Mouse (Mus musculus): ENCODE measurements around the gene Ccdc60. TPM values are rescaled to one million over a fixed set of nuclear protein-coding genes. Genes with fewer than 3 reads are reported as not detected.

Gene Ccdc60
- total RNA-seq, 2 experiments from 2014 or later, result not detected

DNA sequence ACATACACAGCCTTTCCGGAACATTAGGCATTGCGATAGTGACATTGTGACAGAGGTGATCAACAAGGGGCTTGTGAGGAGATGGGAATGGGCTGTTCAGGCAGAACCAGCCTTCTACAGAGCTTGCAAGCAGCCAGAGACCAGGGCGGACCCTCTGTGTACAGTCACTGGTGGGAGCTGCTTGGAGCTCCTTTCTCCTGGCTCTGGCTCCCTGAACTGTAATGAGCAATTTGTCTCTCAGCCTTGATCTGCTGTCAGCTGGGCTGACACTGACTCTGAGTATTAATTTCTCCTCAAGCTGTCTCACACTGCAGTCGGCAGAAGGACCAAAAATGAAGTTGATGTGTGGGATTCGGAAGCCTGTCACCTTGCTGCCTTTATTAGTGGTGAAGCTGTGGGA, 28.4 kb downstream of the Ccdc60 start:
- no peak overlapping the region for H3K27ac ChIP-seq
- no peak overlapping the region for H3K4me3 ChIP-seq
- TF ChIP-seq CTCF (IDR thresholded peaks at IDR 0.05), result no peak
- intact Hi-C loops (cut with DNase I), result no loop called here
- DNase-seq, result no peak

DNA sequence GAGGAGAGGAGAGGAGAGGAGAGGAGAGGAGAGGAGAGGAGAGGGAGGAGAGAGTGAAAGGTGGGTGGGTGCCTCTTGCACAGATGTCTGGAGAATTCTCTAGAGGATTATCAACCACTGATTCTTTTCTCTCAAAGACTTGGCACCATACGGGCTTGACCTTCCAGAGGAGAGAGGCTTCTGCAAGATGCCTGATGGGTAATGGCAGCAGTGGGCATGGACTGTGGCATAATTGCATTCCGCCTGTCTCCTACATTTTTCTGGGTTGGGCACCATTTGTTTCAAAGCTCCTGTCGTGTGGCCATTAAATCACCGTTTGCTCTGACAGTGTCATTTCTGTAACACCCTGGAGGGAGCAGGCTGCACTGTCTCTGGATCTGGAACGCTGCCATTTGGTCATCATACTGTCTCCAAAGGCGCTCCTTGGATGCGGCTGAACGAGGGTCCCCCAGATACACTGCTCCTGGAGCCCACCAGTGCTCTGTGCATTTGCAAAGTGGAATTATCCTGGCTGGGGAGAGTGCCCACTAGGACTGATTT, 30.4 kb downstream of the Ccdc60 start:
- H3K27ac ChIP-seq, result no peak overlapping the region
- no peak for DNase-seq
- no peak for TF ChIP-seq CTCF (IDR thresholded peaks at IDR 0.05)
- intact Hi-C loops (cut with DNase I), result no loop called here
- no peak overlapping the region for H3K4me3 ChIP-seq

DNA sequence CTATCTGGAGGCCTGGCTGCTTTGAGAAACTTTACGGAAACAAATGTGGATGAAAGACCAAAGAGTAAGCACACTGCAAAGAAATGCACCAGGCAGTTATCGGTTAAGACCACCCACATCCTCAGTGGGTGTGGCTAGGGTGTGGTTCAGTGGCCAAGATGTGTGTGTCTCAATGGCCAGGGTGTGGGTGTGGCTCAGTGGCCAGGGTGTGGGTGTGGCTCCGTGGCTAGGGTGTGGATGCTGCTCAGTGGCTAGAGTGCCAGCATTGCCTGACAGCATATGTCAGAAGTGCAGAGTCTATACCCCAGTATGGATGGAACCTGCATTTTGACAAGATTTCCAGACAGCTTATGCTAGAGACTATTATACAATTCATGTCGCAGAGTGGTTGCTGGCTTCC, 34.9 kb downstream of the Ccdc60 start:
- H3K4me3 ChIP-seq, result no peak overlapping the region
- DNase-seq, result no peak
- no peak for TF ChIP-seq CTCF (IDR thresholded peaks at IDR 0.05)
- intact Hi-C loops (cut with DNase I), result no loop called here
- H3K27ac ChIP-seq, result no peak overlapping the region

DNA sequence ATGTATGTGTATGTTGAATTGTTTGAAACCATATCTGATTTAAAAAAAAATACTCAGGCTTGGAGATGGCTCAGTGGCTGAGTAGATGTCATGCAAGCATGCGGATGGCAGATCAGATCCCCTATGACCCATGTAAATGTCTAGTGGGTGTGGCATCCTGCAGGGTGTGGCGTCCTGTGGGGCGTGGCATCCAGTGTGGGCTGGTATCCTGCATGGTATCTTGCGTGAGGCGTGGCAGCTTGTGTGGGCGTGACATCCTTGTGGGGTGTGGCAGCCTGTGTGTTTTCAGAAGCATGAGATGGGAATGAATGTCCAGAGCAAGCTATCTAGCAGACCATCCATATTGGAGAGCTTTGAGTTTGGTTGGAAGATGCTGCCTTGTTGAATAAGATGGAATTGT, 36.6 kb downstream of the Ccdc60 start:
- H3K4me3 ChIP-seq, result no peak overlapping the region
- intact Hi-C loops (cut with DNase I), result no loop called here

DNA sequence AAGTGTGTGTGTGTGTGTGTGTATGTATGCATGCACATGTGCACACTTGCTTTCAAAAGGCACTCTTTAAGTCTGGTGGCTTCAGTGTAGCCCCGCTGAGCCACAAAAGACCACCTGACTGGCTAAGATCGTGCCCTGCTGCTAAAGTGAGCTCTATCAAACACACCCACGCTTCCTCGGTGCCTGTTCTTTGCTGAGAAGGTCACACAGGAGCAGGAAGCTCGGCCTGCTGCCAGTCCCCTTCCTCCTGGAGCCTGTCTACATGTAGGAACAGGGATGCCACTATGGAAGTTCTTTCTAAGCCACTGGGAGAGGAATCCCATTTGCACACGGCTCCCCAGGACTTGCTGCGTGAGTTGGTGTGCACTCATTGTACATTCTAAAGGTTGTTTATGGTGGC, 42.1 kb downstream of the Ccdc60 start:
- Histone ChIP-seq H3K4me3 (no peak overlapping the region), H3K27ac (no peak overlapping the region)
- intact Hi-C loops (cut with DNase I), result no loop called here
- peak; percentile 8 for DNase-seq
- no peak for TF ChIP-seq CTCF (IDR thresholded peaks at IDR 0.05)

More for the DNA sequence above, 36.6 kb downstream of the Ccdc60 start:
- no peak overlapping the region for H3K27ac ChIP-seq
- TF ChIP-seq CTCF (IDR thresholded peaks at IDR 0.05), result no peak
- DNase-seq, result peak; percentile 2

- Histone ChIP-seq H3K27ac (no peak overlapping the region), H3K4me3 (no peak overlapping the region)
- DNase-seq, result no peak
- no peak for TF ChIP-seq CTCF (IDR thresholded peaks at IDR 0.05)
- intact Hi-C loops (cut with DNase I), result no loop called here
Observed at GRCm38 (mm10) chr5:116244476-116244875, 44.3 kb downstream of the Ccdc60 start.

- Histone ChIP-seq H3K4me3 (no peak overlapping the region), H3K27ac (no peak overlapping the region)
- intact Hi-C loops (cut with DNase I), result no loop called here
- peak; percentile 0 for DNase-seq
- no peak for TF ChIP-seq CTCF (IDR thresholded peaks at IDR 0.05)
Observed at GRCm38 (mm10) chr5:116243622-116244021, 45.2 kb downstream of the Ccdc60 start.

DNA sequence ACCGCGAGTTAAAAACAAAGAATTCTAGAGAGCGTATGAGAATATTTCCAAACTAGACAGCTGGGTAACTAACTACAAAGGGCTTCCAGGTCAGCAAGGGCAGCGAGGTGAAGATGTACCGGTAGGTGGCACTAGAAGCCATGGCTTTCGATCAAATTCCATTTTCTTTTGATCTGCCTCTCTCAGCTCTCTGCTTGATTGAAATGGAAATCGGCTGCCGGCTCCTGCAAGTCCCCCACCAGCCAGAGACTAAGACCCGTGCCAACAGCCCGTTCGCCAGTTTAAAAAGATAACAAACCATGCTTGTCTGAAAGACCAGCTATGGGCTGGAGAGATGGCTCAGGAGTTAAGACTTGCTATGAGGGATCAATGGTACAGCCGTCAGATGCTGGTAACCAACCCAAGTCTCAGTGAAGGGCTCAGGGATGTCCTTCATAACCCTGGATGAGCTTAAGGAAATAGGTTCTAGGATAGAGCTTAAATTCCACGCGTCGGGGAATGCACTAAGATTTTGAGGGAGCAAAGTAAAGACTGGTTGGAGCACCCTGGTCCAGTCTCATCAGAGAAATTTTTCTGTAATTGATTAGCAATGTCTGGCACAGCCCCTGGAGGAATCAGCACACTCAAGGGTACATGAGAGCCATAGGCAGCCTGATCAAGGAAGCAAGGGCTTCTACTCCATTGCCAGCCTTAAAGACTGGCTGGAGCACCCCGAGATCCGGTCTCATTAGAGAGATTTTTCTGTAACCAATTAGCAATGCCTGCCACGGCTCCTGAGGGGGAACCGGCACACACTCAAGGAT, 56.7 kb downstream of the Ccdc60 start:
- peak; percentile 28 for DNase-seq
- intact Hi-C loops (cut with DNase I), result loop anchor here (1.0 to 10.0 kb wide), 2 partner anchors 173 to 244 kb away; no protein-coding TSS in a partner anchor
- no peak overlapping the region for H3K4me3 ChIP-seq
- peak; percentile 84 for TF ChIP-seq CTCF (IDR thresholded peaks at IDR 0.05)
- no peak overlapping the region for H3K27ac ChIP-seq

DNA sequence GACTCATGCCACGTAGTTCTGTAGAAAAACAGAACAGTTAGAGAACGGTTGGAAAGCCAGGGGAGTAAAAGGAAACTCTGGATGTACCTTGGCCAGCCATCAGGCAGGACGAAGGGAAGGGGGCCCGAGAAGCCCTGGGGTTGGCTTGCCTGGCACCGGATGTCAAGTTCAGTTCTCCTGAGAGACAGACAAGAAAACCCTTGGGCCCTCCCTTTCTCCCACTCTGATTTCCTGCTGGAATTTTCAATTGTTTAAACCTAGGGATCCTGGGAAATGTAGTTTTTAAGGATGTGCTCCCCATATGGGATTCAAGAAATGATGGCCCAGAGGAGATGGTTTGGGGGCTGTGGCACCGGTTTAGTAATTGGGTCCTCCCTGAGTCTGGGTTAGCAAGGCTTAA, 60.4 kb downstream of the Ccdc60 start:
- Histone ChIP-seq H3K27ac (no peak overlapping the region), H3K4me3 (no peak overlapping the region)
- intact Hi-C loops (cut with DNase I), result no loop called here
- TF ChIP-seq CTCF (IDR thresholded peaks at IDR 0.05), result no peak
- DNase-seq, result no peak

DNA sequence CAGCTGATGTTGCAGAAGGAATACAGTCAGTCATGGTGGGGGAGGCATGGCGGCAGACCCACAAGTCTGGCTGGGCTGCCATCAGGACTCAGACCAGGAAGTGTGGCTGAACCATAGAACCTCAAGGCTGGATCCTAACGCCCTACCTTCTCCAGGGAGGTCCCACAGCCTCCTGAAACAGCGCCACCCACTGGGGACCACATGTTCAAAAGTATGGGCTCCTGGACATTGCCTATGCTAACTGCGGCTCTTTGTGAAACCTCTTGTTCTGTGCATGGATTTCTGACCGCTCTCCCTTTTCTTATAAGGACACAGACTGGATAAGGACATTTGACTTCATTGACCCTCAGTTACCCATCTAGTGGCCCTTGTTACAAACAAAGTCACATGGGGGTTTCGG, 64.8 kb downstream of the Ccdc60 start:
- no peak for TF ChIP-seq CTCF (IDR thresholded peaks at IDR 0.05)
- no peak for DNase-seq
- H3K27ac ChIP-seq, result no peak overlapping the region
- intact Hi-C loops (cut with DNase I), result no loop called here
- H3K4me3 ChIP-seq, result no peak overlapping the region

DNA sequence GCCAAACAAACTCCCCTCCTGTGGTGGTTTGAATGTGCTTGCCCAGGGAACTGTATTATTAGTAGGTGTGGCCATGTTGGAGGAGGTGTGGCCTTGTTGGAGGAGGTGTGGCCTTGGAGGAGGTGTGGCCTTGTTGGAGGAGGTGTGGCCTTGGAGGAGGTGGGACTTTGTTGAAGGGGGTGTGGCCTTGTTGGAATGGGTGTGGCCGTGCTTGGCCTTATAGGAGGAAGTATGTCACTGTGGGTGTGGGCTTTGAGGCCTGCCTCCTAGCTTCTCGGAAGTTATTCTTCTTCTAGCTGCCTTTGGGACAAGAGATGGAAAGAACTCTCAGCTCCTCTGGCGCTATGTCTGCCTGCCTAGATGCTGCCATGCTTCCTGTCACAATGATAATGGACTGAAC, 66.9 kb downstream of the Ccdc60 start:
- TF ChIP-seq CTCF (IDR thresholded peaks at IDR 0.05), result no peak
- Histone ChIP-seq H3K4me3 (no peak overlapping the region), H3K27ac (no peak overlapping the region)
- intact Hi-C loops (cut with DNase I), result no loop called here
- DNase-seq, result no peak

GRCm38 (mm10) chr5:116219288-116219687, 69.5 kb downstream of the Ccdc60 start:
- intact Hi-C loops (cut with DNase I), result no loop called here
- H3K27ac ChIP-seq, result no peak overlapping the region
- no peak for DNase-seq
- H3K4me3 ChIP-seq, result no peak overlapping the region
- no peak for TF ChIP-seq CTCF (IDR thresholded peaks at IDR 0.05)

DNA sequence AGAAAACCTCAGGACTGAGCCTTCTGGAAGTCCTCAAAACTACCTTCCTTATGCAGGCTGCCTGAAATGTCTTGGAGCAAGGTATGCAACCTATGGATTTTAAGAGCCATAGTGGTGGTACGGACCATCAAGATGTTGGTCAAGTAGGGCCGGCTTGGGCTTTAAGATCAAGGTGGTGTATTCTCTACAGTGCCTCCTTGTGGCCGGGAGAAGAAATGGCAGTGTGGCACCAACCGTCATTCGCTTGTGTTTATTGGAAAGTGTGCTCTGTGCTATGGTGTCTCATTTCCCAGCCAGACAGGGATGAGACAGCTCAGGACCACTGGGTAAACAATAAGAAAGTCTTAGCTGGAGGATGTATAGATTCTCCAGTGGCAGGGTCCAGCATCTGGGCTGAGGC, 76.1 kb downstream of the Ccdc60 start:
- intact Hi-C loops (cut with DNase I), result loop anchor here (1.0 to 2.0 kb wide), 2 partner anchors 89 to 182 kb away; no protein-coding TSS in a partner anchor
- TF ChIP-seq CTCF (IDR thresholded peaks at IDR 0.05), result peak; percentile 64
- Histone ChIP-seq H3K27ac (no peak overlapping the region), H3K4me3 (no peak overlapping the region)
- no peak for DNase-seq

All from gastrocnemius, adult 2 months (tissue).